Mouse (Mus musculus): Measurements from ENCODE around the gene Lmtk2.

- TF ChIP-seq CTCF (conservative IDR thresholded peaks at IDR 0.05; ENCODE audit: low read length): no peak
- TF ChIP-seq NANOG (IDR thresholded peaks at IDR 0.05; ENCODE audit: borderline replicate concordance, low read length): no peak
- no peak for TF ChIP-seq POU5F1 (IDR thresholded peaks at IDR 0.05; ENCODE audit: borderline replicate concordance, low read length)
Measured at GRCm38 (mm10) chr5:144098640-144098929, 1.7 kb upstream of the Lmtk2 start.
